Mouse (Mus musculus) intestine, embryonic 14.5 days (tissue): Measurements from ENCODE around the gene 1700019D03Rik. TPM values are rescaled to one million over a fixed set of nuclear protein-coding genes. Genes with fewer than 3 reads are reported as not detected.

Source experiments
- ATAC-seq: fragments of 200-750 bp; cut with Nextera tagmentation; replicated peaks from 2 replicates; pipeline ENCODE4 v1.8.0; 2017; ENCODE audit warnings: low read depth, moderate number of reproducible peaks, moderate TSS enrichment, moderate library complexity; ENCODE audit not compliant: low FRiP score, low TSS enrichment
- DNase-seq: peaks from one replicate; pipeline ENCODE4 v3.0.0-alpha.2; 2018; ENCODE audit warnings: low spot score
- H3K27ac ChIP-seq: fragments of 300-500 bp; sonication (generic); 2 replicates; pipeline ENCODE4 v1.5.1; 2014; ENCODE audit warnings: low read depth, mild to moderate bottlenecking, control low read depth
- H3K27me3 ChIP-seq: fragments of 300-500 bp; sonication (generic); replicated peaks from 2 replicates; pipeline ENCODE4 v1.6.1; 2014; ENCODE audit warnings: low read length, control low read depth; ENCODE audit not compliant: control insufficient read depth, insufficient read depth
- H3K36me3 ChIP-seq: fragments of 300-500 bp; sonication (generic); 2 replicates; pipeline ENCODE4 v1.6.1; 2014; ENCODE audit warnings: low read length, control low read depth; ENCODE audit not compliant: control insufficient read depth, insufficient read depth
- H3K4me1 ChIP-seq: fragments of 300-500 bp; sonication (generic); replicated peaks from 2 replicates; pipeline ENCODE4 v1.6.1; 2014; ENCODE audit warnings: low read length, control low read depth, mixed read lengths; ENCODE audit not compliant: control insufficient read depth, insufficient read depth
- H3K4me2 ChIP-seq: fragments of 300-500 bp; sonication (generic); 2 replicates; pipeline ENCODE4 v1.6.1; 2014; ENCODE audit warnings: low read length
- H3K4me3 ChIP-seq: fragments of 300-500 bp; sonication (generic); 2 replicates; pipeline ENCODE4 v1.5.1; 2014; ENCODE audit warnings: low read depth, low read length, control low read depth, mixed read lengths
- H3K9ac ChIP-seq: fragments of 300-500 bp; sonication (generic); 2 replicates; pipeline ENCODE4 v1.6.1; 2014; ENCODE audit warnings: mild to moderate bottlenecking, low read length
- H3K9me3 ChIP-seq: fragments of 300-500 bp; sonication (generic); 2 replicates; pipeline ENCODE4 v1.6.1; 2016; ENCODE audit warnings: low read length, control low read depth; ENCODE audit not compliant: control insufficient read depth
- WGBS: fragments of 180-500 bp; shearing (Covaris S2); extraction: QIAGEN DNeasy Blood & Tissue Kit; methylation state at CpG from one replicate; pipeline ENCODE4 v1.1.7; 2014; 5-methylcytosine and 5-hydroxymethylcytosine counted together
- polyA plus RNA-seq: library from polyadenylated mRNA; unstranded; fragments of >200 nt; fragmentation: Nextera tagmentation; extraction: Ambion mirVana; gene quantifications from 2 replicates; pipeline ENCODE4 v1.2.1, GENCODE M21; 2014

Gene 1700019D03Rik
- 10.7 and 12.5 TPM in 2 replicates for polyA plus RNA-seq

- DNase-seq: no peak
Observed at GRCm38 (mm10) chr1:53020079-53020478, at the start of gene 1700019D03Rik. 1700019D03Rik (minus strand) TSS chr1:53020179.

GRCm38 (mm10) chr1:53063921-53064320 is 43.9 kb upstream of the 1700019D03Rik start:
- no peak for DNase-seq
- Histone ChIP-seq H3K4me1 (peaks cover 18% of the 10 kb centered on the region), H3K36me3 (no peaks in the 10 kb centered on the region), H3K27ac (no peak overlapping the region), H3K9ac (no peak overlapping the region), H3K27me3 (no peaks in the 10 kb centered on the region), H3K4me2 (no peak overlapping the region), H3K9me3 (no peaks in the 10 kb centered on the region), H3K4me3 (no peak overlapping the region)
- no peak for ATAC-seq
- WGBS: 86% methylated on average over 4 of the region's 4 CpGs

More at GRCm38 (mm10) chr1:53020079-53020478, at the start of gene 1700019D03Rik:
- H3K9me3 ChIP-seq: no peaks in the 10 kb centered on the region
- no peak for ATAC-seq
- no peak within 1 kb of the TSS for H3K4me2 ChIP-seq
- no peak within 1 kb of the TSS for H3K9ac ChIP-seq
- no peak within 1 kb of the TSS for H3K27ac ChIP-seq
- no peaks in the 10 kb centered on the region for H3K4me1 ChIP-seq
- 64% methylated on average over 5 of the region's 5 CpGs for WGBS
- no peak within 1 kb of the TSS for H3K4me3 ChIP-seq
- no peaks in the 10 kb centered on the region for H3K27me3 ChIP-seq
- H3K36me3 ChIP-seq: no peaks in the 10 kb centered on the region

DNA sequence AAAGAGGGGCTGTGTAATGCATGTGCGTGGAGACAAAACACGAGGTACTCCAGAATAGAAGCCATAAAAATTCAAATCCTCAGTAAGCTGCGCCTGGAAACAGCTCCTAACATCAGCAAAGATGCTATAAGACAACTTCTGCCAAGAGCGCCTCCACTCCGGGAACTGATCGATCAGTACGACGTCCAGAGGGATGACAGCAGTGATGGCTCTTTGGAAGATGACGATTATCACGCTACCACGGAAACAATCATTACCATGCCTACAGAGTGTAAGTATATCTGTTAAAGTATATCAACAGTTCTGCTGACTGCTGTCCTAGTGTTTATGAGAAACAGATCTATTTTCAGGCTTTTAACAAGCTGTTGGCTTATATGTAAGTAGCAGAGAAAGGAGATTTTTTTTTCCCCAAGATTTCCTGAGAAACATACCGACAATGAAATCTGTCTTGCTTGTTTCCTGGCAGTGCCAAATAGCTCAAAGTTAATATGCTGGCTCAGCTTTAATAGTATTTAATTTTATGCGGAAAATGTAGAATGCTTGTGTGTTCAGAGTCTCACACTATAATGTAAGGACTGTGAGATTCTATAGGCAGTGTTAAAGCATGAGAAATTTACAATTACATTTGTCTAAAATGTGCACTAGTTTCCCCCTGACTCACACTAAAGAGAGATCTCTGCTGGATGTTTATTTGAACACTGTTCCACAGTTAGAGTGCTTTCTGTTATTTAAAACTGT is 42.1 kb upstream of the 1700019D03Rik start:
- ATAC-seq (no peak), DNase-seq (no peak)
- no peak overlapping the region for H3K27ac ChIP-seq
- H3K4me1 ChIP-seq: peaks cover 18% of the 10 kb centered on the region
- no peaks in the 10 kb centered on the region for H3K36me3 ChIP-seq
- 35% methylated on average over 13 of the region's 13 CpGs for WGBS
- no peak overlapping the region for H3K4me3 ChIP-seq
- H3K27me3 ChIP-seq: no peaks in the 10 kb centered on the region
- H3K4me2 ChIP-seq: no peak overlapping the region; the same call in 1 of the 2 replicates
- H3K9ac ChIP-seq: no peak overlapping the region
- no peaks in the 10 kb centered on the region for H3K9me3 ChIP-seq

GRCm38 (mm10) chr1:53061340-53061739 is 41.4 kb upstream of the 1700019D03Rik start, which contains the start of gene Mstn:
Mstn (plus strand) TSS chr1:53061640.
- H3K9me3 ChIP-seq: no peaks in the 10 kb centered on the region
- no peak within 1 kb of the TSS for H3K9ac ChIP-seq
- no peak within 1 kb of the TSS for H3K27ac ChIP-seq
- WGBS: 64% methylated on average over 6 of the region's 6 CpGs
- no peak for ATAC-seq
- H3K4me3 ChIP-seq: no peak within 1 kb of the TSS
- no peaks in the 10 kb centered on the region for H3K27me3 ChIP-seq
- no peak within 1 kb of the TSS; the same call in 1 of the 2 replicates for H3K4me2 ChIP-seq
- H3K4me1 ChIP-seq: peaks cover 18% of the 10 kb centered on the region
- H3K36me3 ChIP-seq: no peaks in the 10 kb centered on the region
- no peak for DNase-seq

DNA sequence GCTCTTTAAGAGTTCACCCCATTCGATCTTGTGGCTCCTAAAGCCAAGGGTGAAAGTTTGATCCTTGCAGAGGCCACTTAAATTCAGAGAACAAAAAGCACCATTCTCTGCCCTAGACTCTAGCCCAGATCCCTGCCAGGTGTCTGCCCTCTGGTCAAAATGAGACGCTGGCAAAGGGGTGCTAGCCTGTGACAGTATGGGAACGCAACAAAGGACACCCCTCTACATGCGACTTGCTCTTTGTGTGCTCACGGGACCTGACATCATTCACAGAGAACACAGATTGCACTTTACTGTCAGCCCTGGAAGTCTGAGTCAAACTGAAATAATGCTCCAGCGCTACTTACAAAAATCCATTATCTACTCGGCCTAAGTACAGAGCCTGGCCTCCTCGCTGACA is 40.5 kb upstream of the 1700019D03Rik start:
- no peak overlapping the region for H3K4me3 ChIP-seq
- H3K27me3 ChIP-seq: no peaks in the 10 kb centered on the region
- ATAC-seq (no peak), DNase-seq (no peak)
- H3K9ac ChIP-seq: no peak overlapping the region
- H3K27ac ChIP-seq: no peak overlapping the region
- no peak overlapping the region for H3K4me2 ChIP-seq
- 45% methylated on average over 8 of the region's 8 CpGs for WGBS
- no peaks in the 10 kb centered on the region for H3K9me3 ChIP-seq
- peaks cover 18% of the 10 kb centered on the region for H3K4me1 ChIP-seq
- H3K36me3 ChIP-seq: no peaks in the 10 kb centered on the region

DNA sequence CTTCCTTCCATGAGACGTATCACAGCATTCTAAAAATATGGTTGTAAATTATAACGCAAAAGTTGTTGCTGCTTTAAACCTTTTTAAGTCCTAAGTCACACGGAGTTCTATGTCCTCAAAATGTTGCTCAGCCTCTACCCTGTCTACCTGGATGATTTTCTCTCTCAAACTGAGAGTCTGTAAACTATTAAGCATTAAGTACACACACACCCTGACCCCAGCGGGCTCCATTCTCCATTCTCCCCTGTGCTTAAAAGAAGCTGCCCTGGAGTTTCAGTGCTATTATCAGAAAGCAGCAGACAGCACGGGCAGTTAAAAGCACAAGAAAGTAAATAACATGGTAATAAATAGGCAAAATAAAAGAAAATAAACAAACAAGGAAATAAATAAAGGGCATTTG is 39.1 kb upstream of the 1700019D03Rik start:
- Histone ChIP-seq H3K36me3 (no peaks in the 10 kb centered on the region), H3K4me3 (no peak overlapping the region), H3K27me3 (no peaks in the 10 kb centered on the region), H3K27ac (no peak overlapping the region), H3K9me3 (no peaks in the 10 kb centered on the region), H3K4me2 (no peak overlapping the region), H3K9ac (no peak overlapping the region), H3K4me1 (peaks cover 18% of the 10 kb centered on the region)
- WGBS: 42% methylated on average over 5 of the region's 5 CpGs
- ATAC-seq (no peak), DNase-seq (no peak)

- Histone ChIP-seq H3K27me3 (no peaks in the 10 kb centered on the region), H3K9ac (no peak overlapping the region), H3K4me1 (no peaks in the 10 kb centered on the region), H3K9me3 (no peaks in the 10 kb centered on the region), H3K4me3 (no peak overlapping the region), H3K36me3 (no peaks in the 10 kb centered on the region), H3K27ac (no peak overlapping the region), H3K4me2 (no peak overlapping the region)
- DNase-seq (peak; percentile 87), ATAC-seq (peak; percentile 50; the same call in 1 of the 2 replicates)
- WGBS: 43% methylated on average over 9 of the region's 9 CpGs
Observed at GRCm38 (mm10) chr1:53053087-53054022, 33.4 kb upstream of the 1700019D03Rik start.

DNA sequence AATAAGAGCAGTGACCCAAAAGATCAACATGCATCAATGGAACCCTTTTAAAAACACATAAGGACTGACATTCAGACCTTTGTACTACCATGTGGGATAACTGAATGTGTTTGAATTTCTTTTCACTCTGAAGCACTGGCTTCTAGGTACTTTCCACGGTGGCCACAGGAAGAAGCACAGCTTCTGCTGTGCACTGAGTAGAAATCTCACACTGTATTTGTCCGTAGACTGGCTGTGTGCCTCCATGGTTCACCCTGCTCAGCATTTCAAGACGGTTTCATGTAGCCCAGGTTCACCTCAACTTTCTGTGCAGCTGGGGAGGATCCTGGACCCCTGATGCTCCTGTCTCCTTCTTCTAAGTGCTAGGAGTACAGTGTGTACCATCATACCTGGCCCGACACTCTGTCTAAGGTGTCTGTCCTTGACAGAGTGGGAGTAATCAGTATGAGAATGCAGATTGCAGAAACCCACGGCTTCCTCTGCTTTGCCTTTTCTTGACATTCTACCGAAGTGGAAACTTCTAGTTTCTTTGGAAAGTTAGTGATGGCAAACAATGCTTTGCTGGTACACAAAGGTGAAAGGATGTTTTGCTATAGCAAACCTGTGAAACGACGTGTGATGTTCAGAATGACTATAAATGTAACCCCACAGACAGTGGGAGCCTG is 29.9 kb upstream of the 1700019D03Rik start:
- Histone ChIP-seq H3K9ac (no peak overlapping the region), H3K27ac (no peak overlapping the region), H3K4me2 (no peak overlapping the region), H3K4me3 (no peak overlapping the region), H3K9me3 (no peaks in the 10 kb centered on the region), H3K4me1 (no peaks in the 10 kb centered on the region), H3K27me3 (no peaks in the 10 kb centered on the region), H3K36me3 (no peaks in the 10 kb centered on the region)
- ATAC-seq: no peak
- WGBS: 80% methylated on average over 8 of the region's 8 CpGs
- DNase-seq: no peak
